22 mouse cellular contexts compared by ENCODE assay signal in genomic region chr13:81965431-81965830, GRCm38 (mm10).
A peak's percentile ranks its signal among the peaks of the same experiment; 100 is the strongest.
DNase-seq lines count a peak whose midpoint lies in the region; ATAC-seq and TF ChIP-seq lines count a peak whose summit lies in the region.
"Had no signal": no experiment of that assay in that cellular context is flagged by ENCODE, and none has a peak within 500 bp of the region (broad histone marks: within the 10 kb centered on the region; RNA-seq: fewer than 3 reads in every experiment).

No protein-coding gene starts in this region.

- DNase-seq in frontal cortex, postnatal 25 days (ENCODE audit: low spot score in 2 of 2): no peak
- peak; percentile 75 for DNase-seq in midbrain, embryonic 11.5 days (ENCODE audit: low spot score, missing footprints)
- DNase-seq in midbrain, postnatal 0 days (ENCODE audit: low spot score): no peak
- DNase-seq in brain, adult 2 months (ENCODE audit: low read depth, low spot score): peak; percentile 37
- no peak for DNase-seq in left cerebral cortex, adult 11 months (ENCODE audit: low spot score)
- DNase-seq: adrenal gland, adult 2 months; adrenal gland, adult 8-10 months; adrenal gland, postnatal 10 days; adrenal gland, postnatal 14 days; adrenal gland, postnatal 25 days; adrenal gland, postnatal 36 days; B cell, adult 2 months; cerebellum, adult 11 months; cerebellum, adult 11-12 months; cerebellum, adult 18-20 months; cerebellum, adult 2 months had no signal

- H3K36me3 ChIP-seq in midbrain, embryonic 11.5 days (ENCODE audit: control insufficient read depth, insufficient read depth, low read length): no peaks in the 10 kb centered on the region
- no peaks in the 10 kb centered on the region for H3K36me3 ChIP-seq in midbrain, postnatal 0 days (ENCODE audit: insufficient read depth, low read length)
- H3K36me3 ChIP-seq: G1E had no signal

- H3K27ac ChIP-seq in midbrain, embryonic 11.5 days (ENCODE audit: low read depth, low read length): no peak overlapping the region
- H3K27ac ChIP-seq in midbrain, postnatal 0 days (ENCODE audit: low read depth, low read length): no peak overlapping the region

- no peak overlapping the region for H3K4me2 ChIP-seq in midbrain, embryonic 11.5 days
- no peak overlapping the region for H3K4me2 ChIP-seq in midbrain, postnatal 0 days (ENCODE audit: low read depth, low read length, poor library complexity, severe bottlenecking)

- 88% methylated on average over 2 of the region's 2 CpGs for WGBS in midbrain, embryonic 11.5 days
- WGBS in midbrain, postnatal 0 days: 81% methylated on average over 2 of the region's 2 CpGs

- no peaks in the 10 kb centered on the region for H3K4me1 ChIP-seq in midbrain, embryonic 11.5 days (ENCODE audit: control insufficient read depth, insufficient read depth, low read length)
- H3K4me1 ChIP-seq in midbrain, postnatal 0 days (ENCODE audit: insufficient read depth, low read length): no peaks in the 10 kb centered on the region

- H3K27me3 ChIP-seq in midbrain, embryonic 11.5 days (ENCODE audit: control insufficient read depth, insufficient read depth, low read length): no peaks in the 10 kb centered on the region
- no peaks in the 10 kb centered on the region for H3K27me3 ChIP-seq in midbrain, postnatal 0 days (ENCODE audit: insufficient read depth, low read length)
- H3K27me3 ChIP-seq: CH12.LX, Patski had no signal

- no peak overlapping the region for H3K9ac ChIP-seq in midbrain, embryonic 11.5 days (ENCODE audit: low read length)
- H3K9ac ChIP-seq in midbrain, postnatal 0 days (replicated peaks; ENCODE audit: low read length, poor library complexity, severe bottlenecking): no peak overlapping the region

- TF ChIP-seq CTCF in midbrain, postnatal 0 days (IDR thresholded peaks at IDR 0.05): no peak

- H3K4me3 ChIP-seq in midbrain, embryonic 11.5 days (ENCODE audit: low read depth, low read length): no peak overlapping the region
- H3K4me3 ChIP-seq in midbrain, postnatal 0 days (ENCODE audit: low read depth, low read length): no peak overlapping the region

- peak; percentile 65 for ATAC-seq in frontal cortex, adult (ENCODE audit: low TSS enrichment)
- no peak for ATAC-seq in midbrain, embryonic 11.5 days (ENCODE audit: low FRiP score)
- no peak for ATAC-seq in midbrain, postnatal 0 days (ENCODE audit: low FRiP score)
- ATAC-seq: activated CD4-positive, CD25-positive, alpha-beta regulatory T cell, adult 4 months; CD4-positive, CD25-positive, alpha-beta regulatory T cell, adult 4 months; Patski had no signal

- H3K9me3 ChIP-seq in midbrain, embryonic 11.5 days (ENCODE audit: control insufficient read depth, low read length): no peaks in the 10 kb centered on the region
- no peaks in the 10 kb centered on the region for H3K9me3 ChIP-seq in midbrain, postnatal 0 days (ENCODE audit: low read length)
- H3K9me3 ChIP-seq: G1E had no signal

Comparison
In these comparisons a context has a peak if more than half of its experiments do, and no peak if none do; other contexts are left out.
1. DNase-seq: peak in midbrain, embryonic 11.5 days (single experiment) and brain, adult 2 months (single experiment); none in frontal cortex, postnatal 25 days (0 of 2), midbrain, postnatal 0 days (single experiment) and left cerebral cortex, adult 11 months (single experiment).